Mouse (Mus musculus) forebrain, embryonic 10.5 days (tissue): ENCODE measurements around the gene Sc5d. TPM values are rescaled to one million over a fixed set of nuclear protein-coding genes. Genes with fewer than 3 reads are reported as not detected.
A peak's percentile ranks its signal among the peaks of the same experiment; 100 is the strongest.

Source experiments
- DNase-seq: peaks from one replicate; pipeline ENCODE4 v3.0.0-alpha.2; 2017; ENCODE audit warnings: low spot score; ENCODE audit errors: extremely low spot score
- H3K27ac ChIP-seq: fragments of 300-500 bp; sonication (generic); 2 replicates; pipeline ENCODE4 v1.5.1; 2016; ENCODE audit warnings: mild to moderate bottlenecking
- H3K27me3 ChIP-seq: fragments of 300-500 bp; sonication (generic); 2 replicates; pipeline ENCODE4 v1.6.1; 2016; ENCODE audit warnings: mild to moderate bottlenecking; ENCODE audit not compliant: poor library complexity, severe bottlenecking
- H3K36me3 ChIP-seq: fragments of 300-500 bp; sonication (generic); replicated peaks from 2 replicates; pipeline ENCODE4 v1.6.1; 2016; ENCODE audit warnings: mild to moderate bottlenecking, moderate library complexity
- H3K4me1 ChIP-seq: fragments of 300-500 bp; sonication (generic); 2 replicates; pipeline ENCODE4 v1.6.1; 2016
- H3K4me3 ChIP-seq: fragments of 300-500 bp; sonication (generic); 2 replicates; pipeline ENCODE4 v1.5.1; 2016; ENCODE audit warnings: mild to moderate bottlenecking, moderate library complexity
- H3K9me3 ChIP-seq: fragments of 300-500 bp; sonication (generic); 2 replicates; pipeline ENCODE4 v1.6.1; 2016; ENCODE audit warnings: mild to moderate bottlenecking, moderate library complexity
- WGBS: fragments of 180-500 bp; shearing (Covaris S2); methylation state at CpG from one replicate; pipeline ENCODE4 v1.1.7; 2016; 5-methylcytosine and 5-hydroxymethylcytosine counted together
- polyA plus RNA-seq: library from polyadenylated mRNA; unstranded; fragments of >200 nt; fragmentation: Nextera tagmentation; extraction: Ambion mirVana; gene quantifications from 2 replicates; pipeline ENCODE4 v1.2.1, GENCODE M21; 2016

The Sc5d gene
- polyA plus RNA-seq, 1 experiment from 2014 or later: 70.8 TPM

DNA sequence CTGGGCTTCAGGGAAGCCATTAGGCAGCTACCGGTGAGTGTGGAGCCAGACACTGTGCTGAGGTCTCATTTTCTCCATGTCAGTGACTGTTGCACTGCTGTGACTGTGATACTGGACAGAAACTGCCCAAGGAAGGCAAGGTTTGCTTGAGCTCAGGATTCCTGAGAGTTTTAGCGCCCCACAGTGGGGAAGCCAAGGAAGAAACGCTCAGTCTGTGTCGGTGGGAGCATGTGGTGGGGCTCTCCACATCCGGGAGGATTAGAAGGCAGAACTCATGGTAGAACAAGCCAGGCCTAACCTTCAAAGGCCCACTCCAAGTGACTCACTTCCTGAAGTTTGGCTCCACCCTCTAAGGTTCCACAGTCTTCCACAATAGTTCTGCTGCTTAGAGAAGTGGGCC, 55.6 kb downstream of the Sc5d start:
- Histone ChIP-seq H3K4me1 (peaks cover 5% of the 10 kb centered on the region; the same call in 1 of the 2 replicates), H3K27ac (no peak overlapping the region), H3K4me3 (no peak overlapping the region), H3K36me3 (no peaks in the 10 kb centered on the region), H3K27me3 (no peaks in the 10 kb centered on the region), H3K9me3 (no peaks in the 10 kb centered on the region)
- DNase-seq: peak; percentile 36
- WGBS: 34% methylated on average over 5 of the region's 5 CpGs

- no peaks in the 10 kb centered on the region for H3K27me3 ChIP-seq
- H3K27ac ChIP-seq: no peak overlapping the region
- no peak for DNase-seq
- 85% methylated on average over 1 of the region's 1 CpGs for WGBS
- no peaks in the 10 kb centered on the region for H3K36me3 ChIP-seq
- no peaks in the 10 kb centered on the region; the same call in 1 of the 2 replicates for H3K4me1 ChIP-seq
- no peaks in the 10 kb centered on the region for H3K9me3 ChIP-seq
- no peak overlapping the region for H3K4me3 ChIP-seq
Measured at GRCm38 (mm10) chr9:42206750-42207149, 57.3 kb downstream of the Sc5d start.

DNA sequence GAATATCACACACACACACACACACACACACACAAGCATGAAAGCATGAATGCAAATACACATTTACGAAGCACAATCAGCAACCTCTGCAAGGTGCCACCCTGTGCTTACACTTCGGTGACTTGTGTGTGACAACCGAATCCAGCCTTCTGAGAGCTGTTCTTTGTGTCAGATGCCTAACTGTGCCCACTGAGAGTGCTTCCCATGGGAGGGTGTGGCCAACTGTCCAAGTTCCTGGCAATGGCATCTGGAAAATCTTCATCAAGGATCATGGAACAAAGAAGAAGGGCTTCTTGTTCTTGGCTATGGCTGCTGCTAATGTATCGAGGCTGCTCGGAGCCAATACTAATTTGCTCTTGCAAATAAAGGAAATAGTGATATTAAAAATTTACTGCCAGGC, 61.8 kb downstream of the Sc5d start:
- Histone ChIP-seq H3K4me1 (no peaks in the 10 kb centered on the region), H3K9me3 (peaks cover 3% of the 10 kb centered on the region; the same call in 1 of the 2 replicates), H3K4me3 (no peak overlapping the region), H3K36me3 (no peaks in the 10 kb centered on the region), H3K27me3 (no peaks in the 10 kb centered on the region), H3K27ac (no peak overlapping the region)
- DNase-seq: no peak
- WGBS: 92% methylated on average over 5 of the region's 5 CpGs

Other genes with a start within 250 kb of the Sc5d start
- gene Sorl1, start 140.0 kb downstream of the Sc5d start, polyA plus RNA-seq: 1.9 and 4.7 TPM in 2 replicates
- gene Tecta, start 135.7 kb upstream of the Sc5d start, polyA plus RNA-seq: 0.02 and 0.04 TPM in 2 replicates
- gene Tbcel, start 243.6 kb upstream of the Sc5d start, polyA plus RNA-seq: 3.3 and 3.7 TPM in 2 replicates